Mouse (Mus musculus) thymus, adult 2 months (tissue): ENCODE results near the gene Tex26. TPM values are rescaled to one million over a fixed set of nuclear protein-coding genes. Genes with fewer than 3 reads are reported as not detected.

ENCODE experiments used
- DNase-seq: peaks from one replicate; pipeline ENCODE4 v3.0.0; 2021
- H3K27ac ChIP-seq: fragments of 200-500 bp; 2 replicates; pipeline ENCODE4 v1.5.1; 2012; ENCODE audit warnings: low read length, control low read depth; ENCODE audit not compliant: control insufficient read depth, insufficient read depth
- H3K27me3 ChIP-seq: fragments of 200-500 bp; 2 replicates; pipeline ENCODE4 v1.6.1; 2012; ENCODE audit warnings: mild to moderate bottlenecking, low read length, moderate library complexity, mixed read lengths; ENCODE audit not compliant: control insufficient read depth, insufficient read depth
- H3K36me3 ChIP-seq: fragments of 200-500 bp; 2 replicates; pipeline ENCODE4 v1.6.1; 2012; ENCODE audit warnings: mild to moderate bottlenecking, low read length, moderate library complexity; ENCODE audit not compliant: control insufficient read depth, insufficient read depth
- H3K4me1 ChIP-seq: fragments of 200-500 bp; replicated peaks from 2 replicates; pipeline ENCODE4 v1.6.1; 2012; ENCODE audit warnings: low read length; ENCODE audit not compliant: control insufficient read depth, insufficient read depth
- H3K4me3 ChIP-seq: fragments of 200-500 bp; 2 replicates; pipeline ENCODE4 v1.5.1; 2012; ENCODE audit warnings: mild to moderate bottlenecking, low read length, control low read depth, moderate library complexity; ENCODE audit not compliant: control insufficient read depth, insufficient read depth
- CTCF ChIP-seq: fragments of 200-500 bp; IDR thresholded peaks from 2 replicates; pipeline ENCODE4 v1.5.1; 2012; ENCODE audit warnings: mild to moderate bottlenecking, control low read depth, low read length, moderate library complexity, borderline replicate concordance; ENCODE audit not compliant: control insufficient read depth, poor library complexity, insufficient read depth; ENCODE audit errors: extremely low read depth
- POLR2A ChIP-seq: fragments of 200-500 bp; IDR thresholded peaks from 2 replicates; pipeline ENCODE4 v1.6.1; 2012; ENCODE audit warnings: mild to moderate bottlenecking, low read length, control low read depth, moderate library complexity; ENCODE audit not compliant: control insufficient read depth, poor library complexity, insufficient read depth; ENCODE audit errors: extremely low read depth
- WGBS: fragments of 180-500 bp; shearing (Covaris S2); methylation state at CpG from one replicate; pipeline ENCODE4 v1.1.7; 2018; 5-methylcytosine and 5-hydroxymethylcytosine counted together
- polyA plus RNA-seq: library from polyadenylated mRNA; depleted of rRNA; stranded (reverse); fragments of >200 nt; gene quantifications from 2 replicates; pipeline ENCODE4 v1.2.3, GENCODE M21; 2012

Tex26 gene
- polyA plus RNA-seq, 1 experiment: 0.38 TPM

GRCm38 (mm10) chr5:149454281-149454680, 14.8 kb downstream of the Tex26 start:
- WGBS: 33% methylated on average over 6 of the region's 6 CpGs
- H3K27ac ChIP-seq: no peak overlapping the region
- DNase-seq: peak; percentile 84
- no peaks in the 10 kb centered on the region for H3K27me3 ChIP-seq
- H3K36me3 ChIP-seq: no peaks in the 10 kb centered on the region
- no peak overlapping the region for H3K4me3 ChIP-seq
- H3K4me1 ChIP-seq: peaks cover 6% of the 10 kb centered on the region
- TF ChIP-seq POLR2A (no peak), CTCF (peak; percentile 77; the same call in 1 of the 2 replicates)

- 95% methylated on average over 7 of the region's 7 CpGs for WGBS
- no peak overlapping the region for H3K4me3 ChIP-seq
- DNase-seq: no peak
- no peaks in the 10 kb centered on the region for H3K27me3 ChIP-seq
- no peak overlapping the region for H3K27ac ChIP-seq
- H3K36me3 ChIP-seq: no peaks in the 10 kb centered on the region
- TF ChIP-seq POLR2A: no peak
- no peak for TF ChIP-seq CTCF
- H3K4me1 ChIP-seq: peaks cover 8% of the 10 kb centered on the region
These were observed 17.1 kb downstream of the Tex26 start for GRCm38 (mm10) chr5:149456544-149456943.

GRCm38 (mm10) chr5:149462071-149462470, 22.6 kb downstream of the Tex26 start:
- H3K27me3 ChIP-seq: no peaks in the 10 kb centered on the region
- DNase-seq: no peak
- no peak overlapping the region for H3K27ac ChIP-seq
- TF ChIP-seq POLR2A (no peak), CTCF (no peak)
- no peak overlapping the region for H3K4me3 ChIP-seq
- H3K36me3 ChIP-seq: no peaks in the 10 kb centered on the region
- WGBS: 97% methylated on average over 3 of the region's 3 CpGs
- H3K4me1 ChIP-seq: peaks cover 18% of the 10 kb centered on the region

- Histone ChIP-seq H3K27ac (no peak overlapping the region), H3K4me1 (peaks cover 10% of the 10 kb centered on the region; the same call in 1 of the 2 replicates), H3K36me3 (no peaks in the 10 kb centered on the region), H3K27me3 (no peaks in the 10 kb centered on the region), H3K4me3 (no peak overlapping the region)
- 72% methylated on average over 5 of the region's 5 CpGs for WGBS
- TF ChIP-seq CTCF (no peak), POLR2A (no peak)
- no peak for DNase-seq
These were observed 25.8 kb downstream of the Tex26 start for GRCm38 (mm10) chr5:149465305-149465704.

GRCm38 (mm10) chr5:149474142-149474541, 34.7 kb downstream of the Tex26 start:
- no peaks in the 10 kb centered on the region for H3K36me3 ChIP-seq
- no peak overlapping the region for H3K4me3 ChIP-seq
- TF ChIP-seq CTCF (no peak), POLR2A (no peak)
- 99% methylated on average over 9 of the region's 9 CpGs for WGBS
- DNase-seq: no peak
- H3K4me1 ChIP-seq: no peaks in the 10 kb centered on the region
- H3K27ac ChIP-seq: no peak overlapping the region
- H3K27me3 ChIP-seq: no peaks in the 10 kb centered on the region

GRCm38 (mm10) chr5:149474701-149475468, 35.4 kb downstream of the Tex26 start:
- no peak overlapping the region for H3K27ac ChIP-seq
- no peaks in the 10 kb centered on the region for H3K27me3 ChIP-seq
- H3K4me3 ChIP-seq: no peak overlapping the region
- TF ChIP-seq POLR2A (no peak), CTCF (no peak)
- 94% methylated on average over 16 of the region's 16 CpGs for WGBS
- no peak for DNase-seq
- H3K4me1 ChIP-seq: no peaks in the 10 kb centered on the region
- no peaks in the 10 kb centered on the region for H3K36me3 ChIP-seq
